Mouse (Mus musculus) G1E (cell line): ENCODE data around the gene Igfn1. TPM values are rescaled to one million over a fixed set of nuclear protein-coding genes. Genes with fewer than 3 reads are reported as not detected.
A peak's percentile ranks its signal among the peaks of the same experiment; 100 is the strongest.

ENCODE experiments used
- ATAC-seq: 2 replicates; pipeline ENCODE4 v1.8.0; 2016; ENCODE audit warnings: mild to moderate bottlenecking; ENCODE audit not compliant: insufficient number of reproducible peaks, poor library complexity, low FRiP score, severe bottlenecking; ENCODE audit errors: extremely low read depth
- DNase-seq: peaks from one replicate; pipeline ENCODE4 v3.0.0; 2012; ENCODE audit warnings: low spot score
- H3K27me3 ChIP-seq: 2 replicates; pipeline ENCODE4 v1.6.1; 2012; ENCODE audit warnings: mild to moderate bottlenecking, low read length, inconsistent platforms; ENCODE audit not compliant: insufficient read depth
- H3K36me3 ChIP-seq: replicated peaks from 2 replicates; pipeline ENCODE3; 2012; ENCODE audit warnings: mild to moderate bottlenecking, inconsistent platforms
- H3K4me1 ChIP-seq: 2 replicates; pipeline ENCODE4 v1.6.1; 2012; ENCODE audit warnings: low read depth, low read length, inconsistent platforms, mixed read lengths; ENCODE audit not compliant: insufficient read depth
- H3K4me3 ChIP-seq: 2 replicates; pipeline ENCODE4 v1.5.1; 2012; ENCODE audit warnings: low read depth, mild to moderate bottlenecking, inconsistent platforms, low read length, moderate library complexity, mixed read lengths
- H3K9me3 ChIP-seq: replicated peaks from 2 replicates; pipeline ENCODE4 v1.6.1; 2012; ENCODE audit warnings: inconsistent platforms
- CTCF ChIP-seq: IDR thresholded peaks from 2 replicates; pipeline ENCODE4 v1.5.1; 2012; ENCODE audit warnings: low read depth, low read length, inconsistent platforms, mixed read lengths
- GATA1 ChIP-seq: IDR thresholded peaks from 2 replicates; pipeline ENCODE4 v1.6.1; 2012; ENCODE audit warnings: borderline replicate concordance, low read length, inconsistent platforms, mixed read lengths
- GATA2 ChIP-seq: IDR thresholded peaks from 2 replicates; pipeline ENCODE4 v1.6.1; 2012; ENCODE audit warnings: low read depth, low read length, inconsistent platforms, borderline replicate concordance
- POLR2AphosphoS5 ChIP-seq: IDR thresholded peaks from 2 replicates; pipeline ENCODE4 v1.6.1; 2012; ENCODE audit warnings: low read depth, low read length, inconsistent platforms; ENCODE audit not compliant: insufficient replicate concordance
- TAL1 ChIP-seq: conservative IDR thresholded peaks from 2 replicates; pipeline ENCODE4 v1.6.1; 2012; ENCODE audit warnings: low read depth, low read length, inconsistent platforms, mixed read lengths
- polyA plus RNA-seq: library from polyadenylated mRNA; stranded (reverse); fragments of >175 nt; gene quantifications from 2 replicates; pipeline ENCODE4 v1.2.3, GENCODE M21; 2012
- total RNA-seq, 2 experiments: library from RNA; stranded (forward) in 1 of 2; stranded (reverse) in 1 of 2; fragments of 200-1000 nt in 1 of 2; fragments of >200 nt in 1 of 2; fragmentation: Nextera tagmentation in 1 of 2; gene quantifications; 2 replicates each; pipeline ENCODE4 v1.2.3; 2014 to 2017

The Igfn1 gene
- total and polyA plus RNA-seq, 3 experiments = 0.02 to 0.11 TPM; not detected in 1

- Histone ChIP-seq H3K36me3 (no peaks in the 10 kb centered on the region), H3K4me1 (peaks cover 73% of the 10 kb centered on the region), H3K27me3 (peaks cover 65% of the 10 kb centered on the region), H3K9me3 (peaks cover 5% of the 10 kb centered on the region), H3K4me3 (no peak overlapping the region)
- peak; percentile 71 for DNase-seq
- TF ChIP-seq GATA1 (no peak), POLR2AphosphoS5 (no peak), TAL1 (no peak), CTCF (peak; percentile 62; the same call in 1 of the 2 replicates)
- ATAC-seq = no peak
Observed at GRCm38 (mm10) chr1:136047432-136047831, 41.3 kb upstream of the Igfn1 start.

- peaks cover 66% of the 10 kb centered on the region for H3K27me3 ChIP-seq
Observed at GRCm38 (mm10) chr1:136045774-136046173, 39.6 kb upstream of the Igfn1 start.

GRCm38 (mm10) chr1:136040874-136041273, 34.7 kb upstream of the Igfn1 start:
- H3K36me3 ChIP-seq = peaks cover 8% of the 10 kb centered on the region
- peaks cover 62% of the 10 kb centered on the region for H3K27me3 ChIP-seq
- peaks cover 29% of the 10 kb centered on the region for H3K4me1 ChIP-seq
- H3K4me3 ChIP-seq = no peak overlapping the region
- ATAC-seq (no peak), DNase-seq (no peak)
- TF ChIP-seq POLR2AphosphoS5 (no peak), TAL1 (no peak), GATA2 (no peak), GATA1 (no peak), CTCF (no peak)
- no peaks in the 10 kb centered on the region for H3K9me3 ChIP-seq

More at GRCm38 (mm10) chr1:136045774-136046173, 39.6 kb upstream of the Igfn1 start:
- DNase-seq (peak; percentile 58), ATAC-seq (no peak; the same call in 1 of the 2 replicates)
- Histone ChIP-seq H3K9me3 (peaks cover 2% of the 10 kb centered on the region; the same call in 1 of the 2 replicates), H3K4me3 (no peak overlapping the region), H3K36me3 (no peaks in the 10 kb centered on the region), H3K4me1 (peaks cover 62% of the 10 kb centered on the region)
- TF ChIP-seq GATA1 (no peak), CTCF (peak; percentile 95)

GRCm38 (mm10) chr1:136040452-136040851, 34.3 kb upstream of the Igfn1 start:
- ATAC-seq (no peak), DNase-seq (no peak)
- Histone ChIP-seq H3K4me3 (no peak overlapping the region), H3K27me3 (peaks cover 61% of the 10 kb centered on the region), H3K4me1 (peaks cover 29% of the 10 kb centered on the region), H3K9me3 (no peaks in the 10 kb centered on the region), H3K36me3 (peaks cover 12% of the 10 kb centered on the region)
- TF ChIP-seq CTCF (no peak), POLR2AphosphoS5 (no peak), TAL1 (no peak), GATA1 (no peak), GATA2 (no peak)

GRCm38 (mm10) chr1:136038746-136039538, 32.8 kb upstream of the Igfn1 start:
- TF ChIP-seq POLR2AphosphoS5 = no peak
- Histone ChIP-seq H3K4me3 (no peak overlapping the region), H3K4me1 (peaks cover 16% of the 10 kb centered on the region), H3K27me3 (peaks cover 50% of the 10 kb centered on the region), H3K9me3 (no peaks in the 10 kb centered on the region), H3K36me3 (peaks cover 27% of the 10 kb centered on the region)
- DNase-seq = no peak
- ATAC-seq = no peak

GRCm38 (mm10) chr1:136032961-136033360, 26.8 kb upstream of the Igfn1 start:
- Histone ChIP-seq H3K27me3 (no peaks in the 10 kb centered on the region), H3K4me3 (no peak overlapping the region), H3K4me1 (peaks cover 11% of the 10 kb centered on the region; the same call in 1 of the 2 replicates), H3K36me3 (peaks cover 87% of the 10 kb centered on the region), H3K9me3 (no peaks in the 10 kb centered on the region)
- DNase-seq (no peak), ATAC-seq (no peak)
- no peak for TF ChIP-seq TAL1
- TF ChIP-seq GATA1 = no peak
- no peak for TF ChIP-seq GATA2
- TF ChIP-seq POLR2AphosphoS5 = no peak
- TF ChIP-seq CTCF = no peak

- ATAC-seq (no peak), DNase-seq (no peak)
- Histone ChIP-seq H3K4me1 (peaks cover 16% of the 10 kb centered on the region), H3K9me3 (no peaks in the 10 kb centered on the region), H3K4me3 (no peak overlapping the region), H3K36me3 (peaks cover 98% of the 10 kb centered on the region), H3K27me3 (no peaks in the 10 kb centered on the region)
- TF ChIP-seq TAL1 (no peak), GATA1 (no peak), POLR2AphosphoS5 (no peak), GATA2 (no peak), CTCF (no peak)
Observed at GRCm38 (mm10) chr1:136031697-136032096, 25.6 kb upstream of the Igfn1 start.
